In genomic region chr17:85780477-85780876, GRCm38 (mm10) we compare ENCODE assay signal across 29 mouse cellular contexts.
"Had no signal": no experiment of that assay in that cellular context is flagged by ENCODE, and none has a peak within 500 bp of the region (broad histone marks: within the 10 kb centered on the region; RNA-seq: fewer than 3 reads in every experiment).

No protein-coding gene starts in this region.

- H3K9me3 ChIP-seq: embryonic facial prominence, embryonic 10.5 days; embryonic facial prominence, embryonic 12.5 days; embryonic facial prominence, embryonic 13.5 days; embryonic facial prominence, embryonic 15.5 days; forebrain, embryonic 10.5 days; forebrain, embryonic 12.5 days; forebrain, embryonic 13.5 days; forebrain, embryonic 15.5 days had no signal

- H3K27me3 ChIP-seq: embryonic facial prominence, embryonic 12.5 days; forebrain, embryonic 15.5 days had no signal

- DNase-seq: cerebellum, adult 2 months; cerebellum, adult 8-10 months; cerebellum, adult 9-10 months; cerebellum, adult 9-11 months; cerebellum, postnatal 10 days; cerebellum, postnatal 14 days; cerebellum, postnatal 25 days; cerebellum, postnatal 36 days; embryo, embryonic 11 days; forebrain, postnatal 0 days; gastrocnemius, adult 2 months; gastrocnemius, postnatal 10 days; gastrocnemius, postnatal 14 days; gastrocnemius, postnatal 25 days; gastrocnemius, postnatal 36 days; heart, adult 11 months; heart, adult 18-20 months; heart, adult 2 months had no signal

- ATAC-seq: forebrain, embryonic 13.5 days; forebrain, embryonic 14.5 days; forebrain, embryonic 15.5 days; forebrain, embryonic 16.5 days; forebrain, postnatal 0 days had no signal

- H3K36me3 ChIP-seq: embryonic facial prominence, embryonic 10.5 days; embryonic facial prominence, embryonic 12.5 days; embryonic facial prominence, embryonic 13.5 days; embryonic facial prominence, embryonic 15.5 days; forebrain, embryonic 10.5 days; forebrain, embryonic 12.5 days; forebrain, embryonic 15.5 days had no signal

- H3K4me2 ChIP-seq: embryonic facial prominence, embryonic 12.5 days; embryonic facial prominence, embryonic 13.5 days; embryonic facial prominence, embryonic 15.5 days; forebrain, embryonic 12.5 days; forebrain, embryonic 13.5 days; forebrain, embryonic 15.5 days had no signal

- H3K4me3 ChIP-seq: embryonic facial prominence, embryonic 10.5 days; embryonic facial prominence, embryonic 12.5 days; embryonic facial prominence, embryonic 13.5 days; embryonic facial prominence, embryonic 15.5 days; erythroblast, embryonic 14.5 days; forebrain, embryonic 10.5 days; forebrain, embryonic 12.5 days; forebrain, embryonic 13.5 days; forebrain, embryonic 15.5 days; gastrocnemius, adult 2 months; heart, adult 2 months had no signal

- H3K9ac ChIP-seq: embryonic facial prominence, embryonic 12.5 days; embryonic facial prominence, embryonic 13.5 days; embryonic facial prominence, embryonic 15.5 days; forebrain, embryonic 12.5 days; forebrain, embryonic 13.5 days; forebrain, embryonic 15.5 days; forebrain, postnatal 0 days had no signal

- H3K27ac ChIP-seq: embryonic facial prominence, embryonic 10.5 days; embryonic facial prominence, embryonic 12.5 days; embryonic facial prominence, embryonic 13.5 days; embryonic facial prominence, embryonic 15.5 days; forebrain, embryonic 10.5 days; forebrain, embryonic 12.5 days; forebrain, embryonic 13.5 days; forebrain, embryonic 15.5 days; gastrocnemius, adult 2 months; heart, adult 2 months had no signal
